Mouse (Mus musculus): ENCODE measurements around the gene Lrmp.

The Lrmp gene

DNA sequence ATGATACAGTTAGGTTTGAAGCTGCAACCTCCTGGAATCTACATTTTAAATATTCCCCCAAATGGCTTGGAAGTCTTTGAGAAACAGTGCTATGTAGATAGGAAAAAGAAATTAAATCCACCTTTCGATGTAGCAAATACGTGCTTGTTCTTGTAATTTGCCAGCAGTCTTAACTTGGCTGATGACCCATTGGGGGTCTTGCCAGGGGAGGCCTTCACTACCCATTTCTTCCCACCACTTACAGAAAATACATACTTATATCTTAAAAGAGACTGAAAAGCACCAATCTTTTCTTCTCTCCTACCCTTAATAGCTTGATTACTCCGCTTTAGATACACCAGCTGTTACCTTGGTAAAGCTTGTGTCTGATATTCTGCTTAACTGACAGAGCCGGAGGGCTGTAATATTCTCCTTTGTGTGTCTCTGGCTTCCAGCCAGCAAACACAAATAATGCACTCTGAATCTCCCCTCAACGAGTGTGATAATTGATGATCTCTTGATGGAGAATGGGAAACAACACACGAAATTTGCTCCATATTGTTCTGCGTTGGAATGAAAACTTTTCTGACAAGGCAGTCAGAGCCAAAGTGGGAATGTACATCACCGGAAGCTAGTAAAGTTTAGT is 94.7 kb downstream of the Lrmp start:
- peak; percentile 58 for DNase-seq

DNA sequence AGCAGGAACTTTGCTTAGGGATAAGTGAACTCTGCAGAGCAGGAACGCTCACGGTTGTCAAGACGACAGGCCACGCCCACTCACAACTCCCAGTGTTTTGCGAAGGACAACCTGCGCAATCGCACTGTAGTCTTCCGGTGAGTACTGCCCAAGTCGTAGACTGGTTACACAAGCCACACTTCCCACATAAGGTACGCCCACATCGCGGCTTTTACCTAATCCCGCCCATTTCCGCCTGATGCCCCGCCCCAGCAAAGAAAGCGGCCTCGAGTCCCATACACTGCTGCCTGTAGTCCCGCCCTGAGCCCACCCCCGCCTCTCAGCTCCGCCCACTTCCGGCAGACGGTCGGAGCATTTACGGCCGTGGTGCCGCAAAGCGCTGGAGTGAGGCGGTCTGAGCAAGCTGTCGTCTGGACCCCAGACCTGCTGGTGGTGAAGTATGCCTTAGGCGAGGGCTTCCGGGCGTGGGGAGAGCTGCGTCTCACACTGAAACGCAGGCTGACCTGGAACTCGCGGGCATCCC is 95.4 kb downstream of the Lrmp start, which contains the start of the genes Casc1 and Etfrf1:
Gene Casc1, minus strand, starts transcription at position 190 of the 523 bp plus-strand sequence.
Gene Etfrf1, plus strand, starts transcription at position 319 of the 523 bp plus-strand sequence.
- DNase-seq, result peak; percentile 100

DNA sequence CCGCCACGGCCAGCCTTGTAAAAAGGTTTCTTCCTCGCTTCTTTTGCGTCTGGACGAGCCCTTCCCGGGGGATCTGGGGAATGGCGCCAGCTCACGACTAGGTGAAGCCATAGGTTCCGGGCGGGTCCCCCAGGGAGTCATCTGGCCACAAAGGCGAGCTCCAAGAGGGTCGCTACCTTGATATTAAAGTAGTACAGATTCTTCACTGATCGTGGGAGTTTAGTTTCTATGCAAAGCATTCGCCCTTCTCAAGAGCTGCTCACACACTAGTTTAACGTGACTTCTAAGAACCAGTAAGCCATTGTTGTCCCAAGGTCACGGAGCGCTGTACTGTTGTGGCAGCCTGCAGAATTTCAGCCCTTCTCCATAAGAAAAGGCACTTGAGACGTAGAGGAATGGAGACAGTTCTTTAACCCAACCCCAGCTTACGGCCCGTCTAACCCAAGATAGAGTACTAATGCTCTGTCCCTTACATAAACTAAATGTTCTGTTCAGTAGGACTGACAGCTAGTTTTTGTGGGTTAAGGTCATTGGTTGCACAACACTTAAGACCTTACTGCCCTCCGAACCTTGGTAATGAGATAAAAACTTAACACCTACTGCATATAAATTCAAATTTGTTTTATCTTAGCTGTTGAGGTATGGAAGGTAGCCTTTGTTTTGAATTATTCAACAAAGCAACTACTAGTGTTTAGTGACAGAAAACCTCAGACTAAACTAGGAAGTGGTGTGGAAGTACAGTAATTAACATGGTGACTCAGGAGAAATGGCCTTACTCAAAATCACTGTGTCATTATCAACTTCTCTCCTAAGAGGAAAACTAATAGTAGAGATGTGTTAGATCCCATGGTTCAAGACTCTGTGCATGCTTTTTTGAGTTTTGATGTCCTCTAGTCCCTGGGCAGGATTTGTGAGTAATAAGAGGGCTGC is 96.2 kb downstream of the Lrmp start:
- DNase-seq, result no peak

DNA sequence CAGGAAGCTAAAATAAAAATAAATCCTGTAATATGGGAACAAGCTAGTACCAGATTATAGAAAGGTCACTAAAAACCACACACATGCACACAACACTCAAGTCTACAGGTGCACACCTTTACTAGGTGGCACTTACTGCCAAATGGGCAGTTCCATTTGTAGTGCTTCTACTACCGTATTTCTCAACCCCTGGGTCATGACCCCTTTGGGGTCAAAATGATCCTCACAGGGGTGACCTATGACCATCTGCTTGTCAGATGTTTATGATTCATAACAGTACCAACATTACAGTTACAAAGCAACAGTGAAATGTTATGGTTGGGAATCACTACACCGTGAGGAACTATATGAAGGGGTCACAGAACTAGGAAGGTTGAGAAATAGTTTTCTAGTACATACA is 98.5 kb downstream of the Lrmp start:
- no peak for DNase-seq

DNA sequence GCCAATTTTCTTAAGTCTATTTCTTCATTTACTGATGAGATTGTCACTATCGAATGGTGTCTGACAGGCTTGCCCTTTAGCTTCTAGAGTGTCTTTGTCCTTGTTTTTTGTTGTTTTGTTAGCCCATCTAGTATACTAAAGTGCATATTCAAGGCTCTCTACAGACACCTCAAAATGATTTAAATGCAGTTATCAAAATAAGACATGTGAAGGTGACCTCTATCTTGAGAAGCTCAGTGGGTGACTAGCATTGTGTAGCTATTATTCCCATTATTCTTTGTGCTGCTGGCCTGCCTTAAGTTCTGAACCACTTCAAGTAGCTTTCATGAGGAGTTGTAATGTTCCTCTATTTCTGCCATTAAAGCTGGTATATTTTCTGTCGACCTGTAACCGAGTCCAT is 100.4 kb downstream of the Lrmp start:
- no peak for DNase-seq

DNA sequence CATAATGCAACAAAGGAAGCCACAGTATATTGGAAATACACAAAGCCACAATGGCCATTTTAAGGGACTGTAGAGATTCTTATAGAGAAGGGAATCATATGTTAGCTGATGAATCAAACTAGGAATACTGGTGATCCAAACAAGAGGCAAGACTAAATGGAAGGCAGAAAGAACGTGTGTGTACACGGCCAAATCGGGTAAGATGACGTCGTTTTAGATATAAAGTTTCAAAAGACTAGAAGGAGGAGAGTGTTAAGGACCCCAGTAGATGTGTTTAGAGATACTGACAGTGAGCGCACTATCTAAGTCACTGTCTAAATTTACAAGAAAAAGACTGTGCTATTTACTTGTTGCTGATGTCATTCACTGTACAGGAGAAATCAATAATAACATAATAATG is 108.8 kb downstream of the Lrmp start:
- DNase-seq, result no peak
